ENCODE assay signal across 11 mouse cellular contexts in genomic region chr2:19367114-19367513, GRCm38 (mm10).
"Had no signal": no experiment of that assay in that cellular context is flagged by ENCODE, and none has a peak within 500 bp of the region (broad histone marks: within the 10 kb centered on the region; RNA-seq: fewer than 3 reads in every experiment).

No protein-coding gene starts in this region.

- H3K27ac ChIP-seq: limb, embryonic 12.5 days; liver, embryonic 13.5 days; midbrain, embryonic 10.5 days; neural tube, embryonic 12.5 days had no signal

- H3K9ac ChIP-seq: limb, embryonic 12.5 days; liver, embryonic 13.5 days; liver, postnatal 0 days; neural tube, embryonic 12.5 days had no signal

- H3K4me2 ChIP-seq: limb, embryonic 12.5 days; liver, embryonic 13.5 days; neural tube, embryonic 12.5 days had no signal

- H3K27me3 ChIP-seq: limb, embryonic 12.5 days; liver, embryonic 13.5 days; neural tube, embryonic 12.5 days had no signal

- H3K4me3 ChIP-seq: limb, embryonic 12.5 days; liver, embryonic 13.5 days; midbrain, embryonic 10.5 days; neural tube, embryonic 12.5 days had no signal

- H3K36me3 ChIP-seq: limb, embryonic 12.5 days; liver, embryonic 13.5 days; midbrain, embryonic 10.5 days; neural tube, embryonic 12.5 days had no signal

- H3K4me1 ChIP-seq: limb, embryonic 12.5 days; neural tube, embryonic 12.5 days had no signal

- ATAC-seq: intestine, postnatal 0 days; liver, postnatal 0 days had no signal

- DNase-seq: kidney, adult 8-10 months; kidney, postnatal 25 days; liver; liver, embryonic 13.5 days; liver, postnatal 0 days; thymus, adult 2 months; thymus, postnatal 25 days had no signal

- H3K9me3 ChIP-seq: limb, embryonic 12.5 days; liver, embryonic 13.5 days; midbrain, embryonic 10.5 days; neural tube, embryonic 12.5 days had no signal
